Mouse (Mus musculus): Measurements from ENCODE around the gene Padi2. TPM values are rescaled to one million over a fixed set of nuclear protein-coding genes. Genes with fewer than 3 reads are reported as not detected.

Gene Padi2
- polyA plus RNA-seq, 1 experiment from 2014 or later, result 0.95 TPM

DNA sequence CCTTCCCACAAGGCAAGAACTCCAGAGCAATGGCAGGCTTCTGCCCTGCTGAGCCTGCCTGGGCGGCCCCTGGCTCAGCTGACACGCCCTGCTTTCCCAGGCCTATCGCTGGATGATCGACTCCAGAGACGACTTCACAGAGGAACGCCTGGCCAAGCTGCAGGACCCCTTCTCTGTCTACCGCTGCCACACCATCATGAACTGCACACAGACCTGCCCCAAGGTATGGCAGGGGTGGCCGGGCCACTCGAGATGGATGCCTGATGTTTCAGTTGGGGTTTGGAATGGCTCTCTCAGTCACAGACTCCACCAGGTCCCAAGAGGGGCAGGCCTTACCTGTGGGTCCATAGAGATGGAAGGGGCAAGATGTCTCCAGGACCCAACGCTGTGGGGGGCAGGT, 71.1 kb downstream of the Padi2 start:
- Histone ChIP-seq H3K9me3 (ENCODE audit: control insufficient read depth, low read length) (no peaks in the 10 kb centered on the region), H3K9ac (replicated peaks; ENCODE audit: low read depth, low read length) (no peak overlapping the region), H3K27me3 (ENCODE audit: control insufficient read depth, insufficient read depth, low read length) (no peaks in the 10 kb centered on the region), H3K4me3 (ENCODE audit: low read depth, low read length) (no peak overlapping the region), H3K27ac (ENCODE audit: low read depth, low read length) (no peak overlapping the region), H3K4me2 (ENCODE audit: low read depth, low read length) (no peak overlapping the region), H3K4me1 (ENCODE audit: control insufficient read depth, insufficient read depth, low read length) (no peaks in the 10 kb centered on the region), H3K36me3 (ENCODE audit: control insufficient read depth, insufficient read depth, low read length) (peaks cover 60% of the 10 kb centered on the region)
- ATAC-seq (ENCODE audit: low read depth), result no peak
- 88% methylated on average over 10 of the region's 10 CpGs for WGBS

DNA sequence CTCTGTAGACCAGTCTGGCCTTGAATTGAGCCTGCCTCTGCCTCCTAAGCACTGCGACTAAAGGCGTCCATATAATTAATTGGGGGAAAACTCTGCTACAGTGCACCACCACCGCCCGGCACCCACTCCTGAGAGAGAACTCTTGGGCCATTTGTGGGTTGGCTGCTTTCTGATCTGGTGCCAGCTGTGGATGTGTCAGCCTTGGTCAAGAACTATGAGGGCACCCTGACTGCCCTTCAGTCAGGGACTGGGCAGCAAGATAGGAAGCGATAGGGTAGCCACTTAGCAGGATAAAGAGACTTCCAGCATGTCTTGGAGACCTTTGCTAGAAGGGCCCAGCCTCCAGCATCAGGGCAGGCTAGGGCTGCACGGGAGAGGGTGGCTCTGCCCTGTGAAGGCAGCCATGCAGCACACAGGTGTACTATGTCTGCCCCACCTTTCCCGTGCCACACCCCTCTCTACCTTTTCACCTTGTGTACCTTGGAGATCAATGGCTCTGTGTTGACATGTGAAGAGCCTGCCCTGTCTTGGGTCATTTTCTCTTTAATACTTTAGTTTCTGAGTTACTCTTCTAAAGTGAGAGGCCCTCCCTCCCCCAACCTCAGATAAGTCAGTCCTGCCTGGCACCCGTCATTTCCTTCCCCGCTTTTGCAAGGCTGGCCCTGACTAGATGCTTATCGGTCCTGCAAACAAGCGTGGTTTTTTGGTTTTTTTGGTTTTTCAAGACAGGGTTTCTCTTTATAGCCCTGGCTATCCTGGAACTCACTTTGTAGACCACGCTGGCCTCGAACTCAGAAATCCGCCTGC, 71.9 kb downstream of the Padi2 start:
- H3K4me2 ChIP-seq (ENCODE audit: low read depth, low read length), result no peak overlapping the region
- H3K9me3 ChIP-seq (ENCODE audit: control insufficient read depth, low read length), result no peaks in the 10 kb centered on the region
- no peak overlapping the region for H3K27ac ChIP-seq (ENCODE audit: low read depth, low read length)
- no peaks in the 10 kb centered on the region for H3K4me1 ChIP-seq (ENCODE audit: control insufficient read depth, insufficient read depth, low read length)
- H3K9ac ChIP-seq (replicated peaks; ENCODE audit: low read depth, low read length), result no peak overlapping the region
- H3K36me3 ChIP-seq (ENCODE audit: control insufficient read depth, insufficient read depth, low read length), result peaks cover 52% of the 10 kb centered on the region
- no peaks in the 10 kb centered on the region for H3K27me3 ChIP-seq (ENCODE audit: control insufficient read depth, insufficient read depth, low read length)
- H3K4me3 ChIP-seq (ENCODE audit: low read depth, low read length), result no peak overlapping the region
- 95% methylated on average over 14 of the region's 14 CpGs for WGBS
- no peak for ATAC-seq (ENCODE audit: low read depth)

DNA sequence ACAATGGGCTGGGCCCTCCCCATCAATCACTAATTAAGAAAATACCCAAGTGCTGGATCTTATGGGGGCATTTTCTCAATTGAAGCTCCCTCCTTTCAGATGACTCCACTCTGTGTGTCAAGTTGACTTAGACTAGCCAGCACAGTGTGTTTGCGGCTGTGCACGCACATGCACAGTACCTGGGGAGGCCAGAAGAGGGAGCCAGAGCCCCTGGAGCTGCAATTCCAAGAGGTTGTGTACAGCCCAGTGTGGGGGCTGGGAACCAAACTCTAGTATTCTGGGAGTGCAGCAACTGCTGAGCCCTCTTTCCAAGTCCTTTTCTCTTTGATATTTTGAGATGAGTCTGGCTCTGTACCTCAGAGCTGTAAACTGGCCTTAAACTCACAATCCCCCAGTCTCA, 75.5 kb downstream of the Padi2 start:
- H3K9me3 ChIP-seq (ENCODE audit: control insufficient read depth, low read length), result no peaks in the 10 kb centered on the region
- H3K4me3 ChIP-seq (ENCODE audit: low read depth, low read length), result no peak overlapping the region
- no peak overlapping the region for H3K27ac ChIP-seq (ENCODE audit: low read depth, low read length)
- no peaks in the 10 kb centered on the region for H3K27me3 ChIP-seq (ENCODE audit: control insufficient read depth, insufficient read depth, low read length)
- ATAC-seq (ENCODE audit: low read depth), result no peak
- H3K9ac ChIP-seq (replicated peaks; ENCODE audit: low read depth, low read length), result no peak overlapping the region
- H3K4me2 ChIP-seq (ENCODE audit: low read depth, low read length), result no peak overlapping the region
- WGBS, result 98% methylated on average over 2 of the region's 2 CpGs
- peaks cover 22% of the 10 kb centered on the region for H3K36me3 ChIP-seq (ENCODE audit: control insufficient read depth, insufficient read depth, low read length)
- H3K4me1 ChIP-seq (ENCODE audit: control insufficient read depth, insufficient read depth, low read length), result peaks cover 4% of the 10 kb centered on the region; the same call in 1 of the 2 replicates

DNA sequence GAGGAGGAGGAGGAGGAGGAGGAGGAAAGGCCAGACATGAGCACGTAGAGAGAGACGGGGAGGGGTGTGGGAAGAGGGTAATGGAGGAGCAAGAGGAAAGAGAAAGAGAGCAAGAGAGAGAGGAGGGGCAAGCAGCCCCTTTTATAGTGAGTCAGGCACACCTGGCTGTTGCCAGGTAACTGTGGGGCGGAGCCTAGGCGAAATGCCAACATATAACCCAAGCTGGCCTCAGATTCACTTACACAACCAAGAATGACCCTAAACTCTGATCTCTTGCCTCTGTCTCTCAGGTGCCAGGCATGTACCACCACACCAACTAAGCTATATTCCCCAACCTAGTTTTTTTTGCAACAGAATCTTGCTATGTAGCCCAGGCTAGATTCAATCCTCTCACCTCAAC, 76.7 kb downstream of the Padi2 start:
- Histone ChIP-seq H3K4me2 (ENCODE audit: low read depth, low read length) (no peak overlapping the region), H3K4me3 (ENCODE audit: low read depth, low read length) (no peak overlapping the region), H3K36me3 (ENCODE audit: control insufficient read depth, insufficient read depth, low read length) (peaks cover 12% of the 10 kb centered on the region), H3K9ac (replicated peaks; ENCODE audit: low read depth, low read length) (no peak overlapping the region), H3K4me1 (ENCODE audit: control insufficient read depth, insufficient read depth, low read length) (peaks cover 9% of the 10 kb centered on the region), H3K9me3 (ENCODE audit: control insufficient read depth, low read length) (no peaks in the 10 kb centered on the region), H3K27ac (ENCODE audit: low read depth, low read length) (no peak overlapping the region), H3K27me3 (ENCODE audit: control insufficient read depth, insufficient read depth, low read length) (no peaks in the 10 kb centered on the region)
- WGBS, result 70% methylated on average over 4 of the region's 4 CpGs
- no peak for ATAC-seq (ENCODE audit: low read depth)

DNA sequence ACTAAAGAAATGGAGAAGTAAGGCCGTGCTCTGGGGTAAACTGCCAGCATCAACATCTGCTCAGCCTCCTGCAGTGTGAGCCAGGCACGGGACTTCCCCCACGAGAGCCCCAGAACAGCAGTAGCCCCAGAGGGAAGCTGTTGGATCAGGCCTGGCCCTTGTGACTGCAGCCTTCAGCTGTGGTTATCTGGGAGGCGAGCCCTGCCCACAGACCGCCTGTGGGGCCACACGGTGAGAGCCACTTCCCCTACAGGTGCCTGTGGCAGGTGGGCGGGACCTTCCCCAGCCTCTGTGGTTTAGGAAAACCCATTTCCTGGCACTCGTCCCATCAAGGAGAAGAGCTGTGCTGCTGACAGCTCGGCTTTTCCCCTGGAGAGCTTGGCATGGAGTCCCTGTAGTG, 77.3 kb downstream of the Padi2 start:
- Histone ChIP-seq H3K9ac (replicated peaks; ENCODE audit: low read depth, low read length) (no peak overlapping the region), H3K4me1 (ENCODE audit: control insufficient read depth, insufficient read depth, low read length) (peaks cover 15% of the 10 kb centered on the region), H3K27ac (ENCODE audit: low read depth, low read length) (no peak overlapping the region), H3K9me3 (ENCODE audit: control insufficient read depth, low read length) (no peaks in the 10 kb centered on the region), H3K36me3 (ENCODE audit: control insufficient read depth, insufficient read depth, low read length) (peaks cover 12% of the 10 kb centered on the region), H3K4me3 (ENCODE audit: low read depth, low read length) (no peak overlapping the region), H3K4me2 (ENCODE audit: low read depth, low read length) (0 out of 2 replicates have a peak overlapping the region, but pooled peaks have one; percentile 9), H3K27me3 (ENCODE audit: control insufficient read depth, insufficient read depth, low read length) (no peaks in the 10 kb centered on the region)
- WGBS, result 17% methylated on average over 9 of the region's 9 CpGs
- no peak for ATAC-seq (ENCODE audit: low read depth)

DNA sequence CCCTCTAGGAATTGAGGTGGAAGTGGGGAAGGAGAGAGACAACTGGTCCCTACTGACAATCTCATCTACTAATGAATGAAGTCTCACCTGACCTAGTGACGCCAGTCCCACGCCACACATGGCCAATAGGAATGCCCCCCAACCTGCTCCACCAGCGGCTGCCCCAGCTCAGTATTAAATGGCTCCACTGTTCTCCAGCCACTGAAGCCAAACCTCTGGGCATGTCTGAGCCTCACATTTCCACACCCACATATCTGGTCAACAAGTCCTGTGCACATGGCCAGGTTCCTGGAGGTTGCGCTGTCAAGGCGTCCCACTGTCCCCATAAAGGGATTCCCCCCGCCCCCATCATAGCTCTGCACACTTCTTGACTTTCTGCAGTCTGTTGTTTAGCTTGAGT, 78.4 kb downstream of the Padi2 start:
- Histone ChIP-seq H3K9me3 (ENCODE audit: control insufficient read depth, low read length) (no peaks in the 10 kb centered on the region), H3K9ac (replicated peaks; ENCODE audit: low read depth, low read length) (no peak overlapping the region), H3K4me2 (ENCODE audit: low read depth, low read length) (no peak overlapping the region), H3K27ac (ENCODE audit: low read depth, low read length) (no peak overlapping the region), H3K4me1 (ENCODE audit: control insufficient read depth, insufficient read depth, low read length) (peaks cover 24% of the 10 kb centered on the region), H3K4me3 (ENCODE audit: low read depth, low read length) (no peak overlapping the region), H3K27me3 (ENCODE audit: control insufficient read depth, insufficient read depth, low read length) (no peaks in the 10 kb centered on the region), H3K36me3 (ENCODE audit: control insufficient read depth, insufficient read depth, low read length) (peaks cover 3% of the 10 kb centered on the region)
- ATAC-seq (ENCODE audit: low read depth), result no peak
- 96% methylated on average over 6 of the region's 6 CpGs for WGBS

DNA sequence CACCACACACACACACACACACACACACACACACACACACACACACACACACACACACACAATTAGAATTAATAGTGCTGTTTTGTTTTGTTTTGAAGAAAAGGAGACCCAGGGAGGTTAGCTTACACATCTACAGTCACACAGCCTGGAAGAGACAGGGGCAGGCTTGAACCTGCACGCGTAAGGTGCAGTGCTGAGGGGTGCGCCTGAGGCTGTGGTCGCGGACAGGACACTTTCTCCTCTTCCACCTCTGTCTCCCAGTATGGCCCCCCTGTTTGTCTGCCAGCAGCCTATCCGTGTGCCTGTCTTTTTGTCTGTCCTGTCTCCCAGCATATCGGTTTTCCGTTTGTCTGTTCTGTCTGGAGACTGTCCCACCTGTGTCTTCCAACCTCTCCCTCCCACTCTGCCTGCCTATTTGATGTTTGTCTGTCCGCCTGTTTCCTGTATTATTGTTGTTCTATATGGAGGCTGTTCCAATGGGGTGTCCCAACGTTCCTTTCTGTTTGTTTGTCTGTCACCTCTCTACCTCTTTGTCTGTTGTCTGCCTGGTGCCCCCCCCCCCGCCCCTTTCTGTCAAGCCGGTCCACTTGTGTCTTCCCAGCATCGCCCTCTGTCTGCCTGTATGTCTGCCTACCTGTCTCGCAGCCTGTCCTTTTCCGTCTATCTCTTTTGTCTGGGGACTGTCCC, 80.0 kb downstream of the Padi2 start:
- Histone ChIP-seq H3K27me3 (ENCODE audit: control insufficient read depth, insufficient read depth, low read length) (no peaks in the 10 kb centered on the region), H3K4me3 (ENCODE audit: low read depth, low read length) (peak overlapping the region; percentile 92), H3K9me3 (ENCODE audit: control insufficient read depth, low read length) (no peaks in the 10 kb centered on the region), H3K27ac (ENCODE audit: low read depth, low read length) (peak overlapping the region; percentile 89), H3K36me3 (ENCODE audit: control insufficient read depth, insufficient read depth, low read length) (no peaks in the 10 kb centered on the region), H3K4me1 (ENCODE audit: control insufficient read depth, insufficient read depth, low read length) (peaks cover 27% of the 10 kb centered on the region), H3K4me2 (ENCODE audit: low read depth, low read length) (peak overlapping the region; percentile 90), H3K9ac (replicated peaks; ENCODE audit: low read depth, low read length) (peak overlapping the region; percentile 92)
- ATAC-seq (ENCODE audit: low read depth), result peak; percentile 13; the same call in 1 of the 2 replicates
- 30% methylated on average over 15 of the region's 15 CpGs for WGBS

DNA sequence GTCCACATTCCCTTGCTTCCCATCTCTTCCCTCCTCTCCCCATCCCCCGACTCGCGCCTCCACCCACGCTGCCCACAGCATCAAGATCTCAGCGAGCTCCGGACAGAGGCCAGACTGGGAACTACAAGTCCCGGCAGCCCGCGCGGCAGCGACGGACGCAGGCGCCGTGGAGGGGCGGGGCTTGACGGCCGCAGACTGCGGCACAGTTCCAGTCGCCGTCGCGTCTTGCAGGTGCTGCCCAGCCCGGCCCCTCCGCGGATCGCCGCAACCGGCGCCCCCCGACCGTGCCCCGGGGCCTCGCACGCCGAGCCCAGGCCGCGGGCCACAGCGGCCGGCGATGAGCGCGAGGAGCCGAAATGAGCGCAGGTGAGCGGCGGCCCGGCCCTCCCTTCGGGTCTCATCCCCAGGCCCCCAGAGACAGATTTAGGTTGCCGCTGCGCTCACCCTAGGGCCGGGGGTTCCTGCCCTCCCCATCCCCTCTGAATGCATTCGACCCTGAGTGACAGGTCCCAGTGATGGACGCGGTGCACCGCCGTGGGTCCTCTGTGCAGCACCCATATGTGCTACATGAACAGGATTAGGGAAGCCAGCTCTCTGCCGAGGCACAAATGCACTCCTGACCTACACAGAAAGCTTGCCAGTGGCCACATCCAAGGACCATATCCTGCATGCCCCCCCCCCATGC, 80.7 kb downstream of the Padi2 start, which contains the start of gene Atp13a2:
Gene Atp13a2, plus strand, starts transcription at position 163 of the 685 bp plus-strand sequence.
- WGBS, result under 1% methylated on average over 52 of the region's 58 CpGs
- peak within 1 kb of the TSS; percentile 89 for H3K27ac ChIP-seq (ENCODE audit: low read depth, low read length)
- peaks cover 27% of the 10 kb centered on the region for H3K4me1 ChIP-seq (ENCODE audit: control insufficient read depth, insufficient read depth, low read length)
- no peaks in the 10 kb centered on the region for H3K27me3 ChIP-seq (ENCODE audit: control insufficient read depth, insufficient read depth, low read length)
- H3K9ac ChIP-seq (replicated peaks; ENCODE audit: low read depth, low read length), result peak within 1 kb of the TSS; percentile 92
- no peaks in the 10 kb centered on the region for H3K9me3 ChIP-seq (ENCODE audit: control insufficient read depth, low read length)
- peak; percentile 91 for ATAC-seq (ENCODE audit: low read depth)
- no peaks in the 10 kb centered on the region; the same call in 1 of the 2 replicates for H3K36me3 ChIP-seq (ENCODE audit: control insufficient read depth, insufficient read depth, low read length)
- peak within 1 kb of the TSS; percentile 92 for H3K4me3 ChIP-seq (ENCODE audit: low read depth, low read length)
- peak within 1 kb of the TSS; percentile 90 for H3K4me2 ChIP-seq (ENCODE audit: low read depth, low read length)
